ENCODE assay signal across 8 mouse cellular contexts in the genomic region with DNA sequence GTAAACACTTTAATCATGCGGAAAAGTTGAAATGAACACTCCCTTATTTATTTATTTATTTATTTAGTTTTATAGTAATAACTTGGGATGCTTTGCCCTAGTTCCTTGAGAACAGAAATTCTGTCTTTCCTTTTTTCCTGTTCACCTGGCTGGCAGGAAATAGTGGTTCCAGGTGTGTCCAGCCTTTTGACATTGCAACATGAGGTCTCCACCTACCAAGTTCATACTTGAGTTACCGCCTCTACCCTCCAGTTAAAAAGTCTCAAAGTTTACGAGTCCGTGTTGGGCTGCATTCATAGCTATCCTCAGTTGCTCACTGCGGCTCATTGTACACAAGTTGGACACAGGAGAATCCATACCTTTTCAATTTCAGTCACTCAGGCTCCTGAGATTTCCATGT. TPM values are rescaled to one million over a fixed set of nuclear protein-coding genes. Genes with fewer than 3 reads are reported as not detected.
DNase-seq lines count a peak whose midpoint lies in the region; ATAC-seq lines count a peak whose summit lies in the region.

No protein-coding gene starts in this region.

- peaks cover 2% of the 10 kb centered on the region for H3K36me3 ChIP-seq in heart, embryonic 12.5 days
- H3K36me3 ChIP-seq in intestine, embryonic 14.5 days (ENCODE audit: control insufficient read depth, insufficient read depth, low read length): peaks cover 10% of the 10 kb centered on the region
- peaks cover 3% of the 10 kb centered on the region for H3K36me3 ChIP-seq in midbrain, embryonic 12.5 days

- 0 out of 2 replicates have a peak, but pooled peaks cover 3% of the 10 kb centered on the region for H3K9me3 ChIP-seq in heart, embryonic 12.5 days (replicated peaks)
- no peaks in the 10 kb centered on the region for H3K9me3 ChIP-seq in intestine, embryonic 14.5 days (ENCODE audit: control insufficient read depth, low read length)
- no peaks in the 10 kb centered on the region for H3K9me3 ChIP-seq in midbrain, embryonic 12.5 days

- no peaks in the 10 kb centered on the region for H3K27me3 ChIP-seq in heart, embryonic 12.5 days (replicated peaks)
- H3K27me3 ChIP-seq in intestine, embryonic 14.5 days (replicated peaks; ENCODE audit: control insufficient read depth, insufficient read depth, low read length): no peaks in the 10 kb centered on the region
- H3K27me3 ChIP-seq in midbrain, embryonic 12.5 days: no peaks in the 10 kb centered on the region

- H3K4me1 ChIP-seq in heart, embryonic 12.5 days (replicated peaks): peaks cover 10% of the 10 kb centered on the region
- H3K4me1 ChIP-seq in intestine, embryonic 14.5 days (replicated peaks; ENCODE audit: control insufficient read depth, insufficient read depth, low read length): peaks cover 7% of the 10 kb centered on the region
- H3K4me1 ChIP-seq in midbrain, embryonic 12.5 days: peaks cover 9% of the 10 kb centered on the region

- peak overlapping the region; percentile 71 for H3K4me2 ChIP-seq in heart, embryonic 12.5 days
- peak overlapping the region; percentile 64 for H3K4me2 ChIP-seq in intestine, embryonic 14.5 days (ENCODE audit: low read length)
- peak overlapping the region; percentile 84 for H3K4me2 ChIP-seq in midbrain, embryonic 12.5 days (replicated peaks)

- 32% methylated on average over 5 of the region's 5 CpGs for WGBS in heart, embryonic 12.5 days
- 27% methylated on average over 5 of the region's 5 CpGs for WGBS in intestine, embryonic 14.5 days
- 39% methylated on average over 5 of the region's 5 CpGs for WGBS in midbrain, embryonic 12.5 days

- H3K9ac ChIP-seq in heart, embryonic 12.5 days: peak overlapping the region; percentile 83
- H3K9ac ChIP-seq in intestine, embryonic 14.5 days (ENCODE audit: low read length): peak overlapping the region; percentile 71
- peak overlapping the region; percentile 82 for H3K9ac ChIP-seq in midbrain, embryonic 12.5 days (replicated peaks)

- ATAC-seq in heart, embryonic 12.5 days (ENCODE audit: insufficient number of reproducible peaks, low FRiP score): no peak
- no peak for ATAC-seq in intestine, embryonic 14.5 days (replicated peaks; ENCODE audit: low FRiP score, low TSS enrichment, low read depth)
- ATAC-seq in midbrain, embryonic 12.5 days (ENCODE audit: low FRiP score, low read depth): no peak

- H3K4me3 ChIP-seq in heart, embryonic 12.5 days: peak overlapping the region; percentile 82
- peak overlapping the region; percentile 79 for H3K4me3 ChIP-seq in intestine, embryonic 14.5 days (ENCODE audit: low read depth, low read length)
- peak overlapping the region; percentile 84 for H3K4me3 ChIP-seq in midbrain, embryonic 12.5 days

- H3K27ac ChIP-seq in heart, embryonic 12.5 days (ENCODE audit: poor library complexity, severe bottlenecking): 0 out of 2 replicates have a peak overlapping the region, but pooled peaks have one; percentile 88
- peak overlapping the region; percentile 90; the same call in 1 of the 2 replicates for H3K27ac ChIP-seq in intestine, embryonic 14.5 days (ENCODE audit: low read depth)
- H3K27ac ChIP-seq in midbrain, embryonic 12.5 days (replicated peaks): no peak overlapping the region

- DNase-seq in heart, postnatal 4 days: no peak
- DNase-seq in c-Kit-negative CD71-positive TER-119-positive erythroid progenitor cells, embryonic 14.5 days (ENCODE audit: low read depth, low spot score): peak; percentile 16
- no peak for DNase-seq in intestine, embryonic 14.5 days (ENCODE audit: low spot score)
- no peak for DNase-seq in thymus, postnatal 36 days
- no peak for DNase-seq in cerebellum, adult 11-12 months
- DNase-seq in right cerebral cortex, adult 2 months (ENCODE audit: low spot score in 2 of 2): no peak

RNA-seq across cellular contexts. Expression of a gene that starts 0.8 kb away (rescaled TPM):
- polyA plus RNA-seq in heart, embryonic 12.5 days (2016; fragmentation: Nextera tagmentation; extraction: Ambion mirVana): 17.8 and 19.2 TPM in 2 replicates
- 10 to 100 TPM; 15.3 to 16.5 TPM for total RNA-seq in heart, postnatal 4 days (2021)
- 23.5 and 23.6 TPM in 2 replicates for polyA plus RNA-seq in intestine, embryonic 14.5 days (2014; fragmentation: Nextera tagmentation; extraction: Ambion mirVana)
- 23.9 and 25.6 TPM in 2 replicates for polyA plus RNA-seq in midbrain, embryonic 12.5 days (2016; fragmentation: Nextera tagmentation; extraction: Ambion mirVana)
